Mouse (Mus musculus): ENCODE measurements around the gene Doc2b. TPM values are rescaled to one million over a fixed set of nuclear protein-coding genes. Genes with fewer than 3 reads are reported as not detected.
A peak's percentile ranks its signal among the peaks of the same experiment; 100 is the strongest.

Doc2b gene
- polyA plus RNA-seq, 1 experiment from 2014 or later, result 2.1 TPM

GRCm38 (mm10) chr11:75785897-75786296 lies 10.0 kb downstream of the Doc2b start:
- no peak overlapping the region for H3K9ac ChIP-seq
- WGBS, result 75% methylated on average over 8 of the region's 8 CpGs
- H3K27me3 ChIP-seq, result 0 out of 2 replicates have a peak, but pooled peaks cover 7% of the 10 kb centered on the region
- H3K9me3 ChIP-seq, result no peaks in the 10 kb centered on the region
- no peak overlapping the region for H3K27ac ChIP-seq
- H3K4me2 ChIP-seq (replicated peaks), result no peak overlapping the region
- no peak overlapping the region for H3K4me3 ChIP-seq
- no peaks in the 10 kb centered on the region for H3K36me3 ChIP-seq
- H3K4me1 ChIP-seq, result no peaks in the 10 kb centered on the region
- no peak for ATAC-seq (ENCODE audit: insufficient number of reproducible peaks, insufficient read depth, low FRiP score, low TSS enrichment)

DNA sequence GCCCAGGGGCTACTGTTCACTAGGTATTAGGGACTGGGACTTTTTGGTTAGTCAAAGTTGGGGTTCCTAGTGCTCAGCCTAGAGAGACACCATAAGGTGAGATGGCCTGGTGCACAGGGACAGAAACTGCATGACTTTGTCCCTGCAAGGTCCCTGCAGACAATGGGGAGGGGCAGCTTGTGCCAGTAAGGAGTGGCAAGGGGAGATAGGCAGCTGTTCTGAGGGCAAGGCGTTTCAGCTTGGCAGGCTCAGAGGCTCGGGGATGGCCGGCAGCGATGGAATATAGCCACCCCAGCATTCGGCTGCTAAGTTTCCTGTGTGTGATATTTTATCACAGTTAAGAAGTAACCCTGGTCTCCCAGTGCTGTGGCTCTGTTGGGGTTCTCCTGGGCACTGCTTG lies 12.1 kb downstream of the Doc2b start:
- ATAC-seq (ENCODE audit: insufficient number of reproducible peaks, insufficient read depth, low FRiP score, low TSS enrichment), result no peak
- 90% methylated on average over 5 of the region's 5 CpGs for WGBS

GRCm38 (mm10) chr11:75781919-75782318 lies 13.9 kb downstream of the Doc2b start:
- ATAC-seq (ENCODE audit: insufficient number of reproducible peaks, insufficient read depth, low FRiP score, low TSS enrichment), result no peak
- no peaks in the 10 kb centered on the region for H3K9me3 ChIP-seq
- H3K4me2 ChIP-seq (replicated peaks), result no peak overlapping the region
- no peaks in the 10 kb centered on the region for H3K4me1 ChIP-seq
- H3K27ac ChIP-seq, result no peak overlapping the region
- H3K9ac ChIP-seq, result no peak overlapping the region
- 0 out of 2 replicates have a peak, but pooled peaks cover 3% of the 10 kb centered on the region for H3K36me3 ChIP-seq
- WGBS, result 14% methylated on average over 6 of the region's 6 CpGs
- no peaks in the 10 kb centered on the region for H3K27me3 ChIP-seq
- H3K4me3 ChIP-seq, result no peak overlapping the region

More for the DNA sequence above, 12.1 kb downstream of the Doc2b start:
- Histone ChIP-seq H3K9ac (no peak overlapping the region), H3K27me3 (0 out of 2 replicates have a peak, but pooled peaks cover 4% of the 10 kb centered on the region), H3K9me3 (no peaks in the 10 kb centered on the region), H3K36me3 (no peaks in the 10 kb centered on the region), H3K4me2 (replicated peaks) (no peak overlapping the region), H3K4me1 (no peaks in the 10 kb centered on the region), H3K27ac (no peak overlapping the region), H3K4me3 (no peak overlapping the region)

DNA sequence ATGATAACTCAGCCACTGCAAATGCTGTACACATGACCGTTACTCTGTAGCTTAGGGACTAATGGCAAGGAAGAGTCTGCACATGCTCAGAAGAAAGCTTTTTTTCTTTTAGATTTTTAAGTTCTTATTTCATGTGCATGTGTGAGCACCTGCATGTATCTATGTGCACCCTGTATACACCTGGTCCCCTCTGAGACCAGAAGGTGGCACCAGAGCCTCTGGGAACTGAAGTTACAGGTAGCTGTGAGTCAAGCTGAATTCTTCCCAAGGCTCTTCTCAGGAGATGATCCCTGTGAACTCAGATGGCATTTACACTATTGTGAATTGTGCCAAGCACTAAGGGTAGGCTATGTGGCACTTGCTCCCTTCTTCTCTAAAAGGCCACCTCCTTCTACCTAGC lies 19.9 kb downstream of the Doc2b start:
- Histone ChIP-seq H3K9me3 (no peaks in the 10 kb centered on the region), H3K4me2 (replicated peaks) (no peak overlapping the region), H3K27me3 (no peaks in the 10 kb centered on the region), H3K9ac (no peak overlapping the region), H3K4me3 (no peak overlapping the region), H3K27ac (no peak overlapping the region), H3K36me3 (0 out of 2 replicates have a peak, but pooled peaks cover 7% of the 10 kb centered on the region), H3K4me1 (no peaks in the 10 kb centered on the region)
- 79% methylated on average over 1 of the region's 1 CpGs for WGBS
- ATAC-seq (ENCODE audit: insufficient number of reproducible peaks, insufficient read depth, low FRiP score, low TSS enrichment), result no peak

- WGBS, result 76% methylated on average over 5 of the region's 5 CpGs
- Histone ChIP-seq H3K4me3 (no peak overlapping the region), H3K4me1 (no peaks in the 10 kb centered on the region; the same call in 1 of the 2 replicates), H3K4me2 (replicated peaks) (no peak overlapping the region), H3K9me3 (no peaks in the 10 kb centered on the region), H3K27ac (no peak overlapping the region), H3K9ac (no peak overlapping the region), H3K36me3 (0 out of 2 replicates have a peak, but pooled peaks cover 11% of the 10 kb centered on the region), H3K27me3 (no peaks in the 10 kb centered on the region)
- ATAC-seq (ENCODE audit: insufficient number of reproducible peaks, insufficient read depth, low FRiP score, low TSS enrichment), result no peak
These were observed 23.3 kb downstream of the Doc2b start for GRCm38 (mm10) chr11:75772562-75772961.

DNA sequence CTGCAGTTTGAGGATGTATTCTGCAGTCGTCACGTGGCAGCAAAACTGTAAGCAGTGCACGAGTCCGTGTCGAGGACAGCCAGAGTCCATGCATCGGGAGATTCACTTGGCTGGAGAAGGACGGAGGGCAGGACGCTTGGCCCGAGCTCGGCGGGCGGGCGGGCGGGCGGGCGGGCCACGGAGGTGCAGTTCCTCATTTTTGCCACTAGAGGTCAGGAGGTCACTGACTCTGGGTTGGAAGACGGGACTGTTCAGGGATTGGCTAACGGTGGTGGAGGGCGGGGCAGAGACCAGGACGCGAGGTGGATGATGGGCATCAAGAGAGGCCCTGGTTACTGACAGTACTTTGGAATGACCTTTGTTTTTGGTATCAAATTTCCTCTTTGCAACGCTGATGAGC lies 26.6 kb downstream of the Doc2b start:
- no peaks in the 10 kb centered on the region for H3K27me3 ChIP-seq
- no peaks in the 10 kb centered on the region for H3K9me3 ChIP-seq
- no peak overlapping the region for H3K27ac ChIP-seq
- ATAC-seq (ENCODE audit: insufficient number of reproducible peaks, insufficient read depth, low FRiP score, low TSS enrichment), result peak; percentile 93
- H3K4me2 ChIP-seq (replicated peaks), result peak overlapping the region; percentile 45
- peaks cover 34% of the 10 kb centered on the region for H3K36me3 ChIP-seq
- H3K4me3 ChIP-seq, result peak overlapping the region; percentile 17; the same call in 1 of the 2 replicates
- 0% methylated on average over 23 of the region's 23 CpGs for WGBS
- no peaks in the 10 kb centered on the region; the same call in 1 of the 2 replicates for H3K4me1 ChIP-seq
- H3K9ac ChIP-seq, result no peak overlapping the region; the same call in 1 of the 2 replicates

DNA sequence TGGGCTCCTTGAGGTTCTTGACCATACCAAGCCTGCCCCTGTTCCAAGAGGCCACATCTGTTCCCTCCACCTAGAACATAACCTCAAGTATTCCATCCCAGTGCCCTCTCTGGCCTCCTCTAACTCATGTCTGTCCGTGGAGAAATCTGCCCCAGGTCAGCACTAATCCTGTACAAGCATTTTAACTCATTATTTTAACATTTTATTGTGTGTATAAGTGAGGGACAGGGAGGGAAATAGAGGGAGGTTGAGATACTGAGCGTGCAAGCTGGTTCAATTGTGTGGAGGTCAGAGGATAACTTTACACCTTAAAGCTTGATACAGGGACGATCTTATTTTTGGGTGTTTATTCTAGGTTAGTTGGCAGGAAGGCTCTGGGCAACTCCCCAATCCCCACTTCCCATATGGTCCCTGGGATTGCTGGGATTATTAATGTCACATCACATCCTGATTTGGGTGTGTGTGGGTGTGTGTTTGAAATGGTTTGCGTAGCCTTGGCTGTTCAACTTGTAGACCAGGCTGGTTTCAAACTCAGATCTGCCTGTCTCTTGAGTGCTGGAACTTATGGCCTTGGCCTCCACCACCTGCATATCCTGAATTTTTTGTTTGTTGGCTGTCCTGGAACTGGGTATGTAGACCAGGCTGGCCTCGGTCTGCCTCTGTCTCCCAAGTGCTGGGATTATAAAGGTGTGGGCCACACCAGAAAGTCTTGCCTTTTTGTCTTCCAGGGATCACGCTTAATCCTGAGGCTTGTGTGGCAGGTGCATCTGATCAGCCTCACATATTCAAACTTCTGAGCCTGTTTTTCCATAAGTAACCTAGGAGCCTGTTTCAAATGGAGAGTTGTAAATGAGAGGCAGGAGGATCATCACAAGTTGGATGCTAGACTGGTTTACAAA lies 27.5 kb downstream of the Doc2b start:
- H3K9ac ChIP-seq, result no peak overlapping the region
- no peak for ATAC-seq (ENCODE audit: insufficient number of reproducible peaks, insufficient read depth, low FRiP score, low TSS enrichment)
- H3K27me3 ChIP-seq, result no peaks in the 10 kb centered on the region
- H3K36me3 ChIP-seq, result peaks cover 37% of the 10 kb centered on the region
- H3K4me1 ChIP-seq, result no peaks in the 10 kb centered on the region; the same call in 1 of the 2 replicates
- peak overlapping the region; percentile 45; the same call in 1 of the 2 replicates for H3K4me2 ChIP-seq (replicated peaks)
- 63% methylated on average over 6 of the region's 6 CpGs for WGBS
- no peak overlapping the region for H3K27ac ChIP-seq
- no peak overlapping the region for H3K4me3 ChIP-seq
- H3K9me3 ChIP-seq, result no peaks in the 10 kb centered on the region

GRCm38 (mm10) chr11:75767014-75767413 lies 28.8 kb downstream of the Doc2b start:
- no peak overlapping the region for H3K9ac ChIP-seq
- H3K4me2 ChIP-seq (replicated peaks), result no peak overlapping the region
- no peaks in the 10 kb centered on the region for H3K27me3 ChIP-seq
- no peak overlapping the region for H3K27ac ChIP-seq
- peaks cover 45% of the 10 kb centered on the region for H3K36me3 ChIP-seq
- WGBS, result 44% methylated on average over 2 of the region's 2 CpGs
- ATAC-seq (ENCODE audit: insufficient number of reproducible peaks, insufficient read depth, low FRiP score, low TSS enrichment), result no peak
- no peaks in the 10 kb centered on the region for H3K9me3 ChIP-seq
- no peak overlapping the region for H3K4me3 ChIP-seq
- no peaks in the 10 kb centered on the region; the same call in 1 of the 2 replicates for H3K4me1 ChIP-seq

GRCm38 (mm10) chr11:75765161-75765560 lies 30.7 kb downstream of the Doc2b start:
- Histone ChIP-seq H3K36me3 (peaks cover 61% of the 10 kb centered on the region), H3K27me3 (no peaks in the 10 kb centered on the region), H3K4me1 (no peaks in the 10 kb centered on the region; the same call in 1 of the 2 replicates), H3K27ac (no peak overlapping the region), H3K4me3 (no peak overlapping the region), H3K9ac (no peak overlapping the region), H3K9me3 (no peaks in the 10 kb centered on the region), H3K4me2 (replicated peaks) (no peak overlapping the region)
- ATAC-seq (ENCODE audit: insufficient number of reproducible peaks, insufficient read depth, low FRiP score, low TSS enrichment), result no peak
- WGBS, result 83% methylated on average over 8 of the region's 8 CpGs

GRCm38 (mm10) chr11:75764521-75765023 lies 31.3 kb downstream of the Doc2b start:
- WGBS, result 87% methylated on average over 4 of the region's 4 CpGs
- H3K27me3 ChIP-seq, result no peaks in the 10 kb centered on the region
- H3K9me3 ChIP-seq, result no peaks in the 10 kb centered on the region
- H3K4me2 ChIP-seq (replicated peaks), result no peak overlapping the region
- H3K27ac ChIP-seq, result no peak overlapping the region
- no peak overlapping the region for H3K4me3 ChIP-seq
- no peaks in the 10 kb centered on the region; the same call in 1 of the 2 replicates for H3K4me1 ChIP-seq
- no peak overlapping the region for H3K9ac ChIP-seq
- H3K36me3 ChIP-seq, result peaks cover 66% of the 10 kb centered on the region
- ATAC-seq (ENCODE audit: insufficient number of reproducible peaks, insufficient read depth, low FRiP score, low TSS enrichment), result no peak

DNA sequence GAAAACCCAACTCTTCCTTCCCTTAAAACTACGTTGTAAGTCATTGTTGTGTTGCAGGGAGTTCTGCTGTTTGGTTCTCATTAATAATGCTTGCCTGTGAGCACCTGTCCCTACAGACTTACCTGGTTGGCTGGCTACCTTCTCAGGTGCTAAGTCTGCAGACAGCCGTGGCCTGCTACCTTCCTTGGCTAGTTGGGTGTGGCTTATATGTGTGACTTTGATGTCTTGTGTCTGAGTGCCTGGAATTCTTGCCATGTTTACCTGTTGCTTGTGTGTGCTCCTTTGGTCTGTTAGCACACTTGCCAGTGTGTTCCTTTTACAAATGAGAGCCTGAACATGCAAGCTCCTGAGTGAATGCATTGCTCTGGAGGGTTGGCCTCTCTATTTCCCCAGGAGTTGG lies 33.1 kb downstream of the Doc2b start:
- Histone ChIP-seq H3K36me3 (peaks cover 81% of the 10 kb centered on the region), H3K4me1 (no peaks in the 10 kb centered on the region), H3K27me3 (no peaks in the 10 kb centered on the region), H3K9me3 (no peaks in the 10 kb centered on the region), H3K27ac (no peak overlapping the region), H3K9ac (no peak overlapping the region), H3K4me2 (replicated peaks) (no peak overlapping the region), H3K4me3 (no peak overlapping the region)
- 85% methylated on average over 2 of the region's 2 CpGs for WGBS
- ATAC-seq (ENCODE audit: insufficient number of reproducible peaks, insufficient read depth, low FRiP score, low TSS enrichment), result no peak

DNA sequence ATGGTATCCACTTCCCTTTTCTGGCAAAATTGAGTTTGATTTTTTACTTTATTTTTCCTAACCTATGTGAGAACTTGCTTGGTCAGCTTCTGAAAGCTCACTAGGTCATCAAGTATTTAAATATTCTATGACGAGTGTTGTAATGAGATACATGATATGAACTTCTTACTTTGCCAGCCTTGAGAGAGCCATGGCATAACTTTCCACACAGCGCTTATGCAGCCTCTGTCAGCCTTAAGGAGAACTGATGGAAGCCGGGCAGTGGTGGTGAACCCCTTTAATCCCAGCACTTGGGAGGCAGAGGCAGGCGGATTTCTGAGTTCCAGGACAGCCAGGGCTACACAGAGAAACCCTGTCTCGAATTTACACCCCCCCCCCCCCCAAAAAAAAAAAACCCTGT lies 35.1 kb downstream of the Doc2b start:
- WGBS, result 96% methylated on average over 5 of the region's 5 CpGs
- H3K4me2 ChIP-seq (replicated peaks), result no peak overlapping the region
- no peak for ATAC-seq (ENCODE audit: insufficient number of reproducible peaks, insufficient read depth, low FRiP score, low TSS enrichment)
- peaks cover 79% of the 10 kb centered on the region for H3K36me3 ChIP-seq
- no peaks in the 10 kb centered on the region for H3K27me3 ChIP-seq
- H3K9me3 ChIP-seq, result no peaks in the 10 kb centered on the region
- no peak overlapping the region for H3K4me3 ChIP-seq
- H3K27ac ChIP-seq, result no peak overlapping the region
- H3K9ac ChIP-seq, result no peak overlapping the region
- no peaks in the 10 kb centered on the region for H3K4me1 ChIP-seq
